Mouse (Mus musculus) MEL (cell line): ENCODE results near the gene Sowaha. TPM values are rescaled to one million over a fixed set of nuclear protein-coding genes. Genes with fewer than 3 reads are reported as not detected.

Experiments
- DNase-seq: peaks from one replicate; pipeline ENCODE4 v3.0.0; 2011; ENCODE audit warnings: low read depth, low spot score
- H3K27ac ChIP-seq: 2 replicates; pipeline ENCODE4 v1.5.1; 2012; ENCODE audit warnings: low read depth, mild to moderate bottlenecking, control low read depth, low read length, moderate library complexity; ENCODE audit not compliant: control insufficient read depth
- H3K27me3 ChIP-seq, 2 experiments: fragments of 150-350 bp in 1 of 2; sonication (generic) in 1 of 2; 2 replicates each; pipeline ENCODE4 v1.6.1; 2012; ENCODE audit warnings: low read length in 2 of 2, mild to moderate bottlenecking in 2 of 2, improper control_type of control experiment in 1 of 2, moderate library complexity in 1 of 2; ENCODE audit not compliant: insufficient read depth in 2 of 2, control insufficient read depth in 1 of 2
- H3K36me3 ChIP-seq, 2 experiments: 2 replicates each; pipeline ENCODE4 v1.6.1; 2012 to 2014; ENCODE audit warnings: low read length in 2 of 2, improper control_type of control experiment in 1 of 2, inconsistent platforms in 1 of 2, mild to moderate bottlenecking in 1 of 2; ENCODE audit not compliant: insufficient read depth in 2 of 2, control insufficient read depth in 1 of 2
- H3K4me1 ChIP-seq, 2 experiments: fragments of 150-350 bp in 1 of 2; sonication (generic) in 1 of 2; 2 replicates each; pipeline ENCODE4 v1.6.1; 2012; ENCODE audit warnings: low read length in 2 of 2, improper control_type of control experiment in 1 of 2, mild to moderate bottlenecking in 1 of 2; ENCODE audit not compliant: insufficient read depth in 2 of 2, control insufficient read depth in 1 of 2
- H3K4me3 ChIP-seq, 2 experiments: fragments of 150-350 bp in 1 of 2; sonication (generic) in 1 of 2; 2 replicates each; pipeline ENCODE4 v1.5.1; 2012; ENCODE audit warnings: low read depth in 2 of 2, low read length in 2 of 2, mild to moderate bottlenecking in 2 of 2, moderate library complexity in 2 of 2, control low read depth in 1 of 2, improper control_type of control experiment in 1 of 2; ENCODE audit not compliant: control insufficient read depth in 1 of 2, insufficient read depth in 1 of 2
- H3K79me2 ChIP-seq: 2 replicates; pipeline ENCODE4 v1.6.1; 2012; ENCODE audit warnings: mild to moderate bottlenecking, low read length, moderate library complexity; ENCODE audit not compliant: control insufficient read depth, poor library complexity, insufficient read depth
- H3K9ac ChIP-seq: 2 replicates; pipeline ENCODE4 v1.6.1; 2012; ENCODE audit warnings: low read depth, mild to moderate bottlenecking, control low read depth, low read length, moderate library complexity; ENCODE audit not compliant: control insufficient read depth, poor library complexity, severe bottlenecking
- H3K9me3 ChIP-seq: fragments of 150-350 bp; sonication (generic); replicated peaks from 2 replicates; pipeline ENCODE4 v1.6.1; 2012; ENCODE audit warnings: mild to moderate bottlenecking, low read length, improper control_type of control experiment, moderate library complexity; ENCODE audit not compliant: insufficient read depth
- BHLHE40 ChIP-seq: IDR thresholded peaks from 2 replicates; pipeline ENCODE4 v1.6.1; 2012; ENCODE audit warnings: low read depth, mild to moderate bottlenecking, inconsistent platforms, low read length, improper control_type of control experiment, borderline replicate concordance
- CTCF ChIP-seq, 3 experiments: IDR thresholded peaks in 2 of 3; conservative IDR thresholded peaks in 1 of 3; 2 replicates each; pipeline ENCODE4 v1.5.1; 2011 to 2012; ENCODE audit warnings: low read length in 3 of 3, low read depth in 2 of 3, mild to moderate bottlenecking in 2 of 3, improper control_type of control experiment in 1 of 3, inconsistent platforms in 1 of 3, mixed read lengths in 1 of 3, moderate library complexity in 1 of 3; ENCODE audit not compliant: control insufficient read depth in 1 of 3, insufficient read depth in 1 of 3, poor library complexity in 1 of 3, severe bottlenecking in 1 of 3
- E2F4 ChIP-seq: IDR thresholded peaks from 2 replicates; pipeline ENCODE4 v1.6.1; 2011; ENCODE audit warnings: low read depth, low read length, improper control_type of control experiment, borderline replicate concordance
- ETS1 ChIP-seq: IDR thresholded peaks from 2 replicates; pipeline ENCODE4 v1.6.1; 2012; ENCODE audit warnings: low read depth, mild to moderate bottlenecking, inconsistent platforms, low read length, improper control_type of control experiment, moderate library complexity
- GABPA ChIP-seq: IDR thresholded peaks from 2 replicates; pipeline ENCODE4 v1.6.1; 2012; ENCODE audit warnings: low read depth, mild to moderate bottlenecking, inconsistent platforms, low read length, improper control_type of control experiment, moderate library complexity
- KAT2A ChIP-seq: conservative IDR thresholded peaks from 2 replicates; pipeline ENCODE4 v1.6.1; 2012; ENCODE audit warnings: low read depth, low read length, improper control_type of control experiment, inconsistent platforms
- MAX ChIP-seq: IDR thresholded peaks from 2 replicates; pipeline ENCODE4 v1.6.1; 2011; ENCODE audit warnings: low read length, improper control_type of control experiment
- MAZ ChIP-seq: IDR thresholded peaks from 2 replicates; pipeline ENCODE4 v1.6.1; 2012; ENCODE audit warnings: low read depth, mild to moderate bottlenecking, inconsistent platforms, low read length, improper control_type of control experiment
- MEF2A ChIP-seq: IDR thresholded peaks from 2 replicates; pipeline ENCODE4 v1.6.1; 2014; ENCODE audit warnings: low read depth, mild to moderate bottlenecking, inconsistent platforms, low read length, improper control_type of control experiment; ENCODE audit not compliant: poor library complexity, insufficient replicate concordance, severe bottlenecking; ENCODE audit errors: extremely low read depth
- MXI1 ChIP-seq: IDR thresholded peaks from 2 replicates; pipeline ENCODE4 v1.6.1; 2011; ENCODE audit warnings: mild to moderate bottlenecking, low read depth, low read length, improper control_type of control experiment
- MYB ChIP-seq: IDR thresholded peaks from 2 replicates; pipeline ENCODE4 v1.6.1; 2011; ENCODE audit warnings: mild to moderate bottlenecking, low read depth, low read length, improper control_type of control experiment
- NRF1 ChIP-seq: IDR thresholded peaks from 2 replicates; pipeline ENCODE4 v1.6.1; 2014; ENCODE audit warnings: low read depth, mild to moderate bottlenecking, inconsistent platforms, low read length, improper control_type of control experiment, moderate library complexity; ENCODE audit not compliant: poor library complexity, insufficient read depth, severe bottlenecking
- POLR2AphosphoS2 ChIP-seq: IDR thresholded peaks from 2 replicates; pipeline ENCODE4 v1.6.1; 2011; ENCODE audit warnings: low read length, improper control_type of control experiment
- POLR2AphosphoS5 ChIP-seq: IDR thresholded peaks from 2 replicates; pipeline ENCODE4 v1.6.1; 2012; ENCODE audit warnings: low read depth, borderline replicate concordance, mild to moderate bottlenecking, inconsistent platforms, low read length, moderate library complexity, mixed read lengths
- RAD21 ChIP-seq: IDR thresholded peaks from 2 replicates; pipeline ENCODE4 v1.6.1; 2011; ENCODE audit warnings: mild to moderate bottlenecking, low read depth, low read length, improper control_type of control experiment
- SIN3A ChIP-seq: IDR thresholded peaks from 2 replicates; pipeline ENCODE4 v1.6.1; 2012; ENCODE audit warnings: low read length, improper control_type of control experiment, inconsistent platforms
- SMC3 ChIP-seq: IDR thresholded peaks from 2 replicates; pipeline ENCODE4 v1.6.1; 2011; ENCODE audit warnings: low read depth, low read length, improper control_type of control experiment
- TAL1 ChIP-seq: IDR thresholded peaks from 2 replicates; pipeline ENCODE4 v1.6.1; 2012; ENCODE audit warnings: mild to moderate bottlenecking, inconsistent platforms, low read length, moderate library complexity, mixed read lengths
- TCF12 ChIP-seq: IDR thresholded peaks from 2 replicates; pipeline ENCODE4 v1.6.1; 2014; ENCODE audit warnings: low read depth, mild to moderate bottlenecking, inconsistent platforms, low read length, improper control_type of control experiment, moderate library complexity
- USF2 ChIP-seq, 2 experiments: IDR thresholded peaks; 2 replicates each; pipeline ENCODE4 v1.6.1; 2011 to 2012; ENCODE audit warnings: improper control_type of control experiment in 2 of 2, low read length in 2 of 2, borderline replicate concordance in 1 of 2, inconsistent platforms in 1 of 2, low read depth in 1 of 2, mild to moderate bottlenecking in 1 of 2; ENCODE audit not compliant: insufficient read depth in 1 of 2
- ZKSCAN1 ChIP-seq: IDR thresholded peaks from 2 replicates; pipeline ENCODE4 v1.6.1; 2012; ENCODE audit warnings: low read depth, mild to moderate bottlenecking, inconsistent platforms, low read length, improper control_type of control experiment, moderate library complexity
- ZMIZ1 ChIP-seq: IDR thresholded peaks from 2 replicates; pipeline ENCODE4 v1.6.1; 2012; ENCODE audit warnings: low read depth, mild to moderate bottlenecking, inconsistent platforms, low read length, improper control_type of control experiment, moderate library complexity
- ZNF384 ChIP-seq: IDR thresholded peaks from 2 replicates; pipeline ENCODE4 v1.6.1; 2012; ENCODE audit warnings: low read depth, mild to moderate bottlenecking, inconsistent platforms, low read length, improper control_type of control experiment
- polyA plus RNA-seq, 2 experiments: library from polyadenylated mRNA; stranded (reverse) in 1 of 2; unstranded in 1 of 2; fragments of >175 nt in 1 of 2; fragments of >200 nt in 1 of 2; gene quantifications; 2 replicates each; pipeline versions ENCODE4 v1.2.1 to v1.2.4; 2012; ENCODE audit warnings: low replicate concordance in 2 of 2, low read depth in 1 of 2; ENCODE audit not compliant: insufficient read length in 2 of 2, insufficient read depth in 1 of 2, missing spikeins in 1 of 2
- total RNA-seq: library from RNA; depleted of rRNA; stranded (reverse); fragments of 300-350 nt; gene quantifications from 2 replicates; pipeline ENCODE4 v1.2.3, GENCODE M21; 2012

The Sowaha gene
- total and polyA plus RNA-seq, 3 experiments = not detected

DNA sequence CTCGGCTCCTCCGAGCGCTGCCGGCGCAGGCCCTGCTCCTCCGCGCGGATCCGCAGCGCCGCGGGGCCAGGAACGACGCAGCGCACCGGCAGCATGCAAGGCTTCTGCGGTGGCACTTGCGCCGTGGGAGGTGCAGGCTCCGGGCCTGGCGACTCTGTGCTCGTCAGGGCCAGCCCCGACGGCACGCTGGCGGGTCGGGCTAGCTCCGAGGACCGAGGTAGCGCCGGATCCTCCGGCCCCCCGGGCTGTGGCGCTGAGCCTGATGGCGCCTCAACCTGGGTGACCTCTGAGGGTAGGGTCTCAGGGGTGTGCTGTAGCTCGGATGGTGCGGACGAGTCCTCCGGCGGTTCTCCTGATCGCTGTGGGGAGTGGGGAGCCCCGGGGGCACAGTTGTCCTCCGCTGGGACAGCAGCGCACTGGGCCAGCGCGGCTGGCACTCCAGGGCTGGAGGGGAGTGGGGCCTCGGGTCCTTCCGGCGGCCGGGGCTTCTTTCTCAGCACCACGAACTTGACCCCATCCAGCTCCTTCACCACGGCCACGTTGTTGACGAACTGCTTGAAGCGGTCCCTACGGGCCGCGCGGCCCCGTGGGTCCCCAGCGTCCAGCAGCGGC lies 797 bp downstream of the Sowaha start:
- TF ChIP-seq KAT2A (no peak), BHLHE40 (no peak), ZMIZ1 (no peak), MXI1 (no peak), SMC3 (no peak), GABPA (no peak), CTCF (IDR thresholded peaks at IDR 0.05 in 2 of 3, conservative IDR thresholded peaks at IDR 0.05 in 1 of 3; ENCODE audit: control insufficient read depth in 1 of 3, insufficient read depth in 1 of 3, low read depth in 2 of 3, low read length in 3 of 3, poor library complexity in 1 of 3, severe bottlenecking in 1 of 3) (no peak), SIN3A (no peak), RAD21 (no peak), MAX (no peak), POLR2AphosphoS2 (no peak), TCF12 (no peak), ETS1 (no peak), E2F4 (no peak), ZNF384 (no peak), ZKSCAN1 (no peak), TAL1 (no peak), USF2 (IDR thresholded peaks at IDR 0.05; ENCODE audit: borderline replicate concordance in 1 of 2, insufficient read depth in 1 of 2, low read depth in 1 of 2, low read length in 2 of 2) (no peak), MEF2A (no peak)
- TF ChIP-seq, all 39 proteins: peak for 0
- Histone ChIP-seq H3K27ac (no peak overlapping the region), H3K9me3 (no peaks in the 10 kb centered on the region), H3K4me3 (no peak overlapping the region), H3K4me1 (peaks cover 22 to 30% of the 10 kb centered on the region in 2 experiments), H3K27me3 (peaks cover 4% of the 10 kb centered on the region in 2 experiments), H3K36me3 (peaks cover 0 to 34% of the 10 kb centered on the region in 2 experiments; a peak in 2 of 4 replicates), H3K79me2 (no peaks in the 10 kb centered on the region), H3K9ac (no peak overlapping the region)
- DNase-seq = no peak

DNA sequence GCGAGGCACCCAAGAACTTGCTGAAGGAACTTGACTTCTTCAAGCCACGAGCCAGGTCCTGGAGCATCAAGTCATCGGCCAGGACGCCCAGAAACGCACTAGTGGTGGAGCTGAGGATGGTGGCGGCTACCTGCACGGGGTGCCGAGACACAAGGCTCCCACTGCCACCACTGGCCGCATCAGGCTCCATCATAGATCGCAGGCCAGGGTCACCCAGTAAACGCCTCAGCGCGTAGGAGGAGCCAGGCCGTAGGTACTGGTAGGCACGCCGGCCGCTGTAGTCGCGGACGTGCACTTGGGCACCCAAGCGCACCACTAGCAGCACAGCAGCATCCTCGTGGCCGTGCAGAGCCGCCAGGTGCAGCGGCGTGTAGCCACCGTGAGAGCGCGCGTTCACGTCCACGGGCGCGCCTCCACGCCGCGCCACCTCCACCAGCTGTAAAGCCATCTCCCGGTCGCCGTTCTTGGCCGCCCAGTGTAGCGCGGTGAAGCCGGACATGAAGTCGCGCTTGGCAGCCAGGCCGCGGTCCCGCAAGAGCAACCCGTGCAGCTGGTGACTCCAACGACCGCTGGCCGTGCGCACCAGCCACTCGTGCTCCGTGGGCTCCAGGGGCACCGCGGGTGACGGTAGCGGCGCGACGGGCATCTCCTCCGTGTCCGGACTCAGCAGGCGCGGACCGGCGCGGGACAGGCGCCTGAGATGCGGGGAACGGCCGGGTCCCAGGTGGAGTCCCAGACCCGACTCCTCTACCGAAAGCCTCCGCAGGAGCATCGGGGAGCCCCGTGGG lies 1.5 kb downstream of the Sowaha start:
- H3K9ac ChIP-seq = no peak overlapping the region
- no peak overlapping the region for H3K4me3 ChIP-seq
- peaks cover 4 to 5% of the 10 kb centered on the region in 2 experiments for H3K27me3 ChIP-seq
- H3K4me1 ChIP-seq = peaks cover 18 to 25% of the 10 kb centered on the region in 2 experiments
- TF ChIP-seq NRF1 (no peak), MYB (no peak), TAL1 (no peak), ZNF384 (no peak), POLR2AphosphoS5 (no peak), MAZ (no peak)
- no peaks in the 10 kb centered on the region for H3K79me2 ChIP-seq
- H3K9me3 ChIP-seq = no peaks in the 10 kb centered on the region
- H3K36me3 ChIP-seq = peaks cover 0 to 27% of the 10 kb centered on the region in 2 experiments; a peak in 2 of 4 replicates
- DNase-seq = no peak
- no peak overlapping the region for H3K27ac ChIP-seq
